Mouse (Mus musculus) hindbrain, embryonic 13.5 days (tissue): Measurements from ENCODE around the gene Zbtb8a. TPM values are rescaled to one million over a fixed set of nuclear protein-coding genes. Genes with fewer than 3 reads are reported as not detected.

Source experiments
- ATAC-seq: fragments of 200-750 bp; cut with Nextera tagmentation; 2 replicates; pipeline ENCODE4 v1.8.0; 2017; ENCODE audit warnings: moderate TSS enrichment; ENCODE audit not compliant: low FRiP score
- H3K27ac ChIP-seq: fragments of 300-500 bp; sonication (generic); 2 replicates; pipeline ENCODE4 v1.5.1; 2015; ENCODE audit warnings: inconsistent platforms, mild to moderate bottlenecking, moderate library complexity
- H3K27me3 ChIP-seq: fragments of 300-500 bp; sonication (generic); 2 replicates; pipeline ENCODE4 v1.6.1; 2015; ENCODE audit warnings: mild to moderate bottlenecking, inconsistent platforms
- H3K36me3 ChIP-seq: fragments of 300-500 bp; sonication (generic); 2 replicates; pipeline ENCODE4 v1.6.1; 2015; ENCODE audit warnings: mild to moderate bottlenecking, inconsistent platforms
- H3K4me1 ChIP-seq: fragments of 300-500 bp; sonication (generic); replicated peaks from 2 replicates; pipeline ENCODE4 v1.6.1; 2015; ENCODE audit warnings: inconsistent platforms
- H3K4me2 ChIP-seq: fragments of 300-500 bp; sonication (generic); 2 replicates; pipeline ENCODE4 v1.6.1; 2015; ENCODE audit warnings: inconsistent platforms, mild to moderate bottlenecking, moderate library complexity
- H3K4me3 ChIP-seq: fragments of 300-500 bp; sonication (generic); 2 replicates; pipeline ENCODE4 v1.5.1; 2015; ENCODE audit warnings: mild to moderate bottlenecking, inconsistent platforms
- H3K9ac ChIP-seq: fragments of 300-500 bp; sonication (generic); 2 replicates; pipeline ENCODE4 v1.6.1; 2015; ENCODE audit warnings: mild to moderate bottlenecking, inconsistent platforms
- H3K9me3 ChIP-seq: fragments of 300-500 bp; sonication (generic); 2 replicates; pipeline ENCODE4 v1.6.1; 2016; ENCODE audit warnings: inconsistent platforms
- WGBS: fragments of 180-500 bp; shearing (Covaris S2); methylation state at CpG from one replicate; pipeline ENCODE4 v1.1.7; 2015; 5-methylcytosine and 5-hydroxymethylcytosine counted together
- polyA plus RNA-seq: library from polyadenylated mRNA; unstranded; fragments of >200 nt; fragmentation: Nextera tagmentation; extraction: Ambion mirVana; gene quantifications from 2 replicates; pipeline ENCODE4 v1.2.1, GENCODE M21; 2015

Gene Zbtb8a
- polyA plus RNA-seq, 1 experiment from 2014 or later, result 18.9 TPM

- Histone ChIP-seq H3K4me1 (no peaks in the 10 kb centered on the region), H3K27me3 (no peaks in the 10 kb centered on the region), H3K27ac (no peak overlapping the region), H3K36me3 (peaks cover 44% of the 10 kb centered on the region), H3K9ac (no peak overlapping the region), H3K4me2 (no peak overlapping the region), H3K4me3 (no peak overlapping the region), H3K9me3 (no peaks in the 10 kb centered on the region)
- ATAC-seq, result no peak
- WGBS, result 93% methylated on average over 15 of the region's 15 CpGs
Observed at GRCm38 (mm10) chr4:129346481-129347154, 31.3 kb downstream of the Zbtb8a start.

- H3K36me3 ChIP-seq, result peaks cover 45% of the 10 kb centered on the region
- H3K4me3 ChIP-seq, result no peak overlapping the region
- H3K27me3 ChIP-seq, result no peaks in the 10 kb centered on the region
- no peaks in the 10 kb centered on the region for H3K4me1 ChIP-seq
- WGBS, result 90% methylated on average over 2 of the region's 2 CpGs
- ATAC-seq, result no peak
- no peak overlapping the region for H3K9ac ChIP-seq
- H3K4me2 ChIP-seq, result no peak overlapping the region
- H3K27ac ChIP-seq, result no peak overlapping the region
- no peaks in the 10 kb centered on the region for H3K9me3 ChIP-seq
Observed at GRCm38 (mm10) chr4:129342705-129343104, 35.2 kb downstream of the Zbtb8a start.

- Histone ChIP-seq H3K4me3 (no peak overlapping the region), H3K27ac (no peak overlapping the region), H3K9ac (no peak overlapping the region), H3K27me3 (no peaks in the 10 kb centered on the region), H3K36me3 (peaks cover 42% of the 10 kb centered on the region), H3K4me2 (no peak overlapping the region), H3K4me1 (peaks cover 5% of the 10 kb centered on the region), H3K9me3 (no peaks in the 10 kb centered on the region)
- no peak for ATAC-seq
- 75% methylated on average over 1 of the region's 1 CpGs for WGBS
Observed at GRCm38 (mm10) chr4:129341888-129342287, 36.0 kb downstream of the Zbtb8a start.

GRCm38 (mm10) chr4:129339743-129340142, 38.2 kb downstream of the Zbtb8a start:
- no peak overlapping the region for H3K9ac ChIP-seq
- H3K27me3 ChIP-seq, result no peaks in the 10 kb centered on the region
- H3K27ac ChIP-seq, result no peak overlapping the region
- H3K4me3 ChIP-seq, result no peak overlapping the region
- H3K36me3 ChIP-seq, result peaks cover 29% of the 10 kb centered on the region
- no peak overlapping the region for H3K4me2 ChIP-seq
- ATAC-seq, result no peak
- WGBS, result 95% methylated on average over 3 of the region's 3 CpGs
- peaks cover 13% of the 10 kb centered on the region for H3K4me1 ChIP-seq
- H3K9me3 ChIP-seq, result no peaks in the 10 kb centered on the region

GRCm38 (mm10) chr4:129336291-129336690, 41.6 kb downstream of the Zbtb8a start:
- 55% methylated on average over 14 of the region's 14 CpGs for whole genome bisulfite sequencing
- no peak for ATAC-seq

GRCm38 (mm10) chr4:129335216-129336074, 42.5 kb downstream of the Zbtb8a start, which contains the start of the genes Rbbp4 and Zbtb8os:
Gene Rbbp4 (minus strand): TSS chr4:129335370.
Gene Zbtb8os (plus strand): TSS chr4:129335695.
- under 1% methylated on average over 69 of the region's 73 CpGs for WGBS
- peak; percentile 99 for ATAC-seq
- peaks cover 20% of the 10 kb centered on the region for H3K36me3 ChIP-seq

More at GRCm38 (mm10) chr4:129336291-129336690, 41.6 kb downstream of the Zbtb8a start:
- Histone ChIP-seq H3K4me1 (peaks cover 40% of the 10 kb centered on the region), H3K27ac (peak overlapping the region; percentile 99), H3K27me3 (no peaks in the 10 kb centered on the region), H3K9ac (peak overlapping the region; percentile 80), H3K4me2 (peak overlapping the region; percentile 86), H3K36me3 (peaks cover 12% of the 10 kb centered on the region), H3K9me3 (no peaks in the 10 kb centered on the region), H3K4me3 (peak overlapping the region; percentile 96)

GRCm38 (mm10) chr4:129334677-129335215, 43.2 kb downstream of the Zbtb8a start:
- Histone ChIP-seq H3K27ac (peak overlapping the region; percentile 98), H3K9ac (peak overlapping the region; percentile 97), H3K4me1 (peaks cover 51% of the 10 kb centered on the region), H3K27me3 (no peaks in the 10 kb centered on the region), H3K9me3 (no peaks in the 10 kb centered on the region), H3K4me2 (peak overlapping the region; percentile 86), H3K36me3 (peaks cover 21% of the 10 kb centered on the region), H3K4me3 (peak overlapping the region; percentile 96)
- 0% methylated on average over 54 of the region's 62 CpGs for WGBS
- ATAC-seq, result no peak

More at GRCm38 (mm10) chr4:129335216-129336074, 42.5 kb downstream of the Zbtb8a start, which contains the start of the genes Rbbp4 and Zbtb8os:
- Histone ChIP-seq H3K9ac (peak within 1 kb of the TSS; percentile 97), H3K4me3 (peak within 1 kb of the TSS; percentile 96), H3K4me1 (peaks cover 49% of the 10 kb centered on the region), H3K27ac (peak within 1 kb of the TSS; percentile 99), H3K4me2 (peak within 1 kb of the TSS; percentile 86), H3K27me3 (no peaks in the 10 kb centered on the region), H3K9me3 (no peaks in the 10 kb centered on the region)

- no peak for ATAC-seq
- Histone ChIP-seq H3K27me3 (no peaks in the 10 kb centered on the region), H3K4me3 (peak overlapping the region; percentile 96), H3K4me1 (peaks cover 54% of the 10 kb centered on the region), H3K9ac (peak overlapping the region; percentile 26; the same call in 1 of the 2 replicates), H3K9me3 (no peaks in the 10 kb centered on the region), H3K4me2 (peak overlapping the region; percentile 86), H3K27ac (no peak overlapping the region), H3K36me3 (peaks cover 36% of the 10 kb centered on the region)
- WGBS, result 41% methylated on average over 1 of the region's 1 CpGs
Observed at GRCm38 (mm10) chr4:129332846-129333245, 45.1 kb downstream of the Zbtb8a start.

GRCm38 (mm10) chr4:129326191-129326590, 51.7 kb downstream of the Zbtb8a start:
- no peak overlapping the region for H3K27ac ChIP-seq
- WGBS, result 81% methylated on average over 1 of the region's 1 CpGs
- peaks cover 61% of the 10 kb centered on the region for H3K36me3 ChIP-seq

GRCm38 (mm10) chr4:129324756-129325155, 53.2 kb downstream of the Zbtb8a start:
- H3K4me3 ChIP-seq, result no peak overlapping the region
- no peak overlapping the region for H3K9ac ChIP-seq
- WGBS, result 86% methylated on average over 1 of the region's 1 CpGs
- H3K27me3 ChIP-seq, result no peaks in the 10 kb centered on the region
- ATAC-seq, result no peak
- peaks cover 67% of the 10 kb centered on the region for H3K36me3 ChIP-seq
- H3K4me2 ChIP-seq, result no peak overlapping the region
- H3K9me3 ChIP-seq, result no peaks in the 10 kb centered on the region
- no peak overlapping the region for H3K27ac ChIP-seq
- peaks cover 8% of the 10 kb centered on the region for H3K4me1 ChIP-seq

More at GRCm38 (mm10) chr4:129326191-129326590, 51.7 kb downstream of the Zbtb8a start:
- H3K27me3 ChIP-seq, result no peaks in the 10 kb centered on the region
- H3K4me3 ChIP-seq, result no peak overlapping the region
- ATAC-seq, result no peak
- peaks cover 17% of the 10 kb centered on the region for H3K4me1 ChIP-seq
- H3K9ac ChIP-seq, result no peak overlapping the region
- no peak overlapping the region for H3K4me2 ChIP-seq
- no peaks in the 10 kb centered on the region for H3K9me3 ChIP-seq

- H3K27me3 ChIP-seq, result no peaks in the 10 kb centered on the region
- ATAC-seq, result no peak
- no peak overlapping the region for H3K9ac ChIP-seq
- H3K27ac ChIP-seq, result no peak overlapping the region
- H3K36me3 ChIP-seq, result peaks cover 68% of the 10 kb centered on the region
- WGBS, result 98% methylated on average over 1 of the region's 1 CpGs
- H3K4me1 ChIP-seq, result peaks cover 4% of the 10 kb centered on the region
- no peaks in the 10 kb centered on the region for H3K9me3 ChIP-seq
- H3K4me3 ChIP-seq, result no peak overlapping the region
- no peak overlapping the region for H3K4me2 ChIP-seq
Observed at GRCm38 (mm10) chr4:129323491-129323890, 54.4 kb downstream of the Zbtb8a start.

GRCm38 (mm10) chr4:129322042-129322441, 55.9 kb downstream of the Zbtb8a start:
- Histone ChIP-seq H3K9ac (no peak overlapping the region), H3K27ac (no peak overlapping the region), H3K27me3 (no peaks in the 10 kb centered on the region), H3K4me3 (no peak overlapping the region), H3K9me3 (no peaks in the 10 kb centered on the region), H3K36me3 (peaks cover 68% of the 10 kb centered on the region), H3K4me2 (no peak overlapping the region), H3K4me1 (peaks cover 4% of the 10 kb centered on the region)
- WGBS, result 96% methylated on average over 5 of the region's 5 CpGs
- no peak for ATAC-seq
